Mouse (Mus musculus): ENCODE measurements around the gene Utrn. TPM values are rescaled to one million over a fixed set of nuclear protein-coding genes. Genes with fewer than 3 reads are reported as not detected.

Gene Utrn
- total RNA-seq, 2 experiments from 2014 or later = 77.6 to 80.3 TPM

- no peak for DNase-seq
- intact Hi-C loops (cut with DNase I) = loop anchor here (5.0 kb wide), 1 partner anchor 115 kb away; no protein-coding TSS in a partner anchor
Observed at GRCm38 (mm10) chr10:12807706-12808105, 61.5 kb downstream of the Utrn start.

GRCm38 (mm10) chr10:12805826-12806225, 63.3 kb downstream of the Utrn start:
- DNase-seq = no peak
- intact Hi-C loops (cut with DNase I) = loop anchor here (5.0 kb wide), 1 partner anchor 116 kb away; no protein-coding TSS in a partner anchor

- DNase-seq = no peak
- intact Hi-C loops (cut with DNase I) = no loop called here
Observed at GRCm38 (mm10) chr10:12803939-12804338, 65.2 kb downstream of the Utrn start.

- intact Hi-C loops (cut with DNase I) = loop anchor here (5.0 kb wide), 1 partner anchor 68 kb away; the partner anchor contains the start of gene Utrn
- no peak for DNase-seq
Observed at GRCm38 (mm10) chr10:12799416-12799815, 69.7 kb downstream of the Utrn start.

- intact Hi-C loops (cut with DNase I) = loop anchor here (5.0 kb wide), 1 partner anchor 69 kb away; the partner anchor contains the start of gene Utrn
- no peak for DNase-seq
Observed at GRCm38 (mm10) chr10:12798248-12798647, 70.9 kb downstream of the Utrn start.

DNA sequence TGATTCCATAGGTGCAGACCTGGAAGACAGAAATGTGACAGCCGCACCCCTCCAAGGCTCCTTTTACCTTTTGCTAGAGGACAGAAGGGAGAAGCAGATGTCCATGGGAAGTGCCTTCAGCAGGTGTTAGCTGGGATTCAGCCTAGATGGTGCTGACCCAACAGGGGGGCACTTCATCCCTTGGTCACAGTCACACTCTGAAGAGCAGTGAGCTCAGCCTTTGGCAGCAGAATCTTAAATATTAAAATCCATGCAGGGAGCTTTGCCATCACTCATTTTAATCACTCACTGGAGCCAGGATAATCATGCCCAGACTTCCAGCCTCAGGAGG, 72.7 kb downstream of the Utrn start:
- no peak for DNase-seq
- intact Hi-C loops (cut with DNase I) = loop anchor here (5.0 kb wide), 1 partner anchor 71 kb away; the partner anchor contains the start of gene Utrn

GRCm38 (mm10) chr10:12795796-12796509, 73.2 kb downstream of the Utrn start:
- intact Hi-C loops (cut with DNase I) = loop anchor here (5.0 kb wide), 1 partner anchor 71 kb away; the partner anchor contains the start of gene Utrn

GRCm38 (mm10) chr10:12792049-12792448, 77.1 kb downstream of the Utrn start:
- DNase-seq = no peak
- intact Hi-C loops (cut with DNase I) = no loop called here

More at GRCm38 (mm10) chr10:12795796-12796509, 73.2 kb downstream of the Utrn start:
- no peak for DNase-seq

DNA sequence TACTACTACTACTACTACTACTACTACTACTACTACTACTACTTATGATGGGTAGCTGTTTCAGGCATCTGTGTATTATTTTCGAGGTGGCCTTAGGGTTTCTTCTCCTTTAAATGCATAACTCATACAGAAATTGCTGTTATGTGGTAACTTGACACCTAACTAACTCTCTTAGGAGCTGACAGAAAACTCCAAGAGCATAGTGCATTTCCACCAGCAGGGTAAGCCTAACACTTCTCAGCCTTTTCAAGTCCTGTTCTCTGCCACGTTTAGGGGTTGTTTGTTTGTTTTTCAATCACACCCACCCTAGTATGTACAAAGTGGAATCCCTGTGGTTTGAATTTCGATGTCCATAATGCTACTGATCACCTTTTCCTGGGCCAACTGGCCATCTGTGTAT, 78.3 kb downstream of the Utrn start:
- intact Hi-C loops (cut with DNase I) = no loop called here

GRCm38 (mm10) chr10:12788529-12788928, 80.6 kb downstream of the Utrn start:
- no peak for DNase-seq
- intact Hi-C loops (cut with DNase I) = no loop called here

More for the DNA sequence above, 78.3 kb downstream of the Utrn start:
- DNase-seq = no peak

DNA sequence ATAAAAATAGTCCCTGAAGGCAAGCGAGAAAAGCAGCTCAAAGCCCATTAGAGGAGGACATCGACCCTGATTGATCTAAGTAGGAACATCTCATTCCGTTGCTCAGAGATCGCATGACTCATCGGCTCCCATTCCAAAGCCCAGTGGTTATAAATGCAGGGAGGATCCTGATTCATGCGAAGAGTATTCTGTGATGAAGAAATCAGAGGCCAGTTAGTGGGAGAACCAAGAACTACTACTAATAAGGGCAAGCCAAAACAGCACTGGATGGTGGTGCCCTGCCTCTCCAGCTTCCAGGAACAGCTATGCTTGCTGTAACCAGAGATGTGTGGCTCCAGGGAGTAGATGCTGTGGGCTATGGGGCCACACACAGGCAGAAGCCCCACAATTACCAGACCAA, 81.2 kb downstream of the Utrn start:
- intact Hi-C loops (cut with DNase I) = no loop called here
- DNase-seq = no peak

DNA sequence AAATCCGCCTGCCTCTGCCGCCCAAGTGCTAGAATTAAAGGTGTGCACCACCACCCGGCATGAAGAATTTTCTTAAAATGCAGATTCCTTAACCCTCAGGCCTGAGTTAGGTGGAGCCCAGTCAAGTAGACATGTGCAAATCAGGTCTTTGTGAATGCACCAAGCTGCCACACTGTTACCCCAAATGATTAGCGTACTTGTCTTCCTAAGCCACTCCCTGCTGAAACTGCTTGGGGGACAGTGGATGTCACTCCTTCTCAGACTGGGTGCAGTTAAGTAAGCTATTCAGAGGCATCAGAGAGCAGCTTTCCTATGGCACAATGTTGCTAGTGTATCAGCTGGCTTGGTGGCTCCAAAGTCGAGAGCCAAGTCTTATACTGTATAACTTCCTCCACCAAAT, 83.9 kb downstream of the Utrn start:
- intact Hi-C loops (cut with DNase I) = no loop called here
- DNase-seq = no peak

DNA sequence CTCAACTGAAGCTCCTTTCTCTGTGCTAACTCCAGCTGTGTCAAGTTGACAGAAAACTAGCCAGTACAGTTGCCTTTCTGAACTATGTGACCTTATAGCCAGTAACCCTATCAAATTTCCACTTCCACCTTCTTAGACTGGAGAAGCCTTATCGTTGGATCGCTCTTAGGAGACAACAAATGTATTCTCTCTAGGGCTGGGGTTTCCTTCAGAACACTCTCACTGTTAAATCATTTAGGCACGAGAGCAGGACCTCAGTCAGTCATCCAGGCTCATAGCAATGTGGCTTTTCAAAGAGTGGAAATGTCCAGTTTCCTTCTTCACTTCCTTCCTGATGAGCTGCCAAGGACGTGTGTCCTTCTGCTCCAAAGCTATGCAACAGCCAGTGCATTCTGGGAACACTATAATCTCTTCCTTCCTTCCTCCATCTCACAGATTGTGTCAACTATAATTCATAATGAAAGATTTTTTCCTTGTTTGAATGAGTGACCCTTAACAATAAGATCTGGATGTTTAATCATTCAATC, 87.7 kb downstream of the Utrn start:
- intact Hi-C loops (cut with DNase I) = no loop called here
- DNase-seq = no peak

DNA sequence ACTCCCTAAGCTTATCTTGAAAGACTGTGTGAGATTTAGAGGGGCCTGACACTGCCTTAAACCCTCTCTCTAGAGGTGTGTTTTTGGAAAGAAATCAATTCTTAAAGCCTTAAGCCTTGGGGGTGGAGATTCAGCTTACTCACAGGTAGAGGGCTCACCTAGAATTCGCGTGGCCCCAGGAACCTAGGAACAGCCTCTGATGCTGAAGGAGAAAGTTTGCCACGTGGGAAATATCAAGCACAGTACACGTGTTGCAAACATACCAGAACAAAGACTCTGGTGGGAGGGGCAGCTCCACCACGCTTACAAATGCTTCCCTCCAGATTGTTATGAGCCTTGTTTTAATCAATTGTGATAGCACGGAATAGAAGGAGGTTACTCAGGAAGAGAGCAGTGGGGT, 96.0 kb downstream of the Utrn start:
- intact Hi-C loops (cut with DNase I) = no loop called here
- no peak for DNase-seq

GRCm38 (mm10) chr10:12771511-12771910, 97.7 kb downstream of the Utrn start:
- DNase-seq = no peak
- intact Hi-C loops (cut with DNase I) = no loop called here

GRCm38 (mm10) chr10:12762668-12763067, 106.5 kb downstream of the Utrn start:
- intact Hi-C loops (cut with DNase I) = no loop called here
- no peak for DNase-seq

DNA sequence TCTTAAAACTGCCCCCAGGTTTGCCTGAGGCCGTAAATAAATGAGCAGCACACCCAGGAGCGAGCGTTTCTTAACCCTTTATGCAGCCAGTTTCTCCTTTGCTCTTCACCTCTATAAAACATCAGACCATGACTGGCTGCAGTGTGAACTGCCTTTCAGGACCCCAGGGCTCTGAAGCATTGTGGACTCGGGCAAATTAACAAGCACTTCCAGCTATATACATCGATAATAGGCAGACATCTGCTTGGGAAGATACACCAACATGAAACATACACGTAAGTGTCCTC, 110.5 kb downstream of the Utrn start:
- DNase-seq = no peak
- intact Hi-C loops (cut with DNase I) = no loop called here

- DNase-seq = peak; percentile 71 to 73
- intact Hi-C loops (cut with DNase I) = no loop called here
Observed at GRCm38 (mm10) chr10:12757943-12758701, 111.0 kb downstream of the Utrn start.

GRCm38 (mm10) chr10:12756692-12757091, 112.5 kb downstream of the Utrn start:
- intact Hi-C loops (cut with DNase I) = no loop called here
- DNase-seq = no peak

DNA sequence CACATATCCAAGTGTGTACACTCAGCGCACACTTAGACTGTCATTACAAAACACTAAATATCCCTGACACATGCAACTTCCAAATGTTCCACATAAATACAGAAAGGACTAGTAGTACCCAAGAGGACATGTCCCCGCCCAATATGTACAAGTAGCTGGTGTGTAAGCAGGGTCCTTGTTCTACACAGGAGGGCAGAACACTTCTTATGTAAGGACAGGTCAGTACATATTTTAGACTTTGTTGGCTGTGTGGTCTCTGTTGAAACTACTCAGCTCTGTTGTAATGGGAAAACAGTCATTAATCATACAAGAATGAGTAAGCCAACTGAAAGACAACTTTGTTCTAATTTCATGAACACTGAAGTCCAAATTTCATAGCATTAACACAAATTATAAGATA, 114.3 kb downstream of the Utrn start:
- DNase-seq = no peak
- intact Hi-C loops (cut with DNase I) = no loop called here

GRCm38 (mm10) chr10:12754166-12754565, 115.0 kb downstream of the Utrn start:
- no peak for DNase-seq

GRCm38 (mm10) chr10:12743717-12744116, 125.4 kb downstream of the Utrn start:
- no peak for DNase-seq
- intact Hi-C loops (cut with DNase I) = no loop called here

More at GRCm38 (mm10) chr10:12754166-12754565, 115.0 kb downstream of the Utrn start:
- intact Hi-C loops (cut with DNase I) = no loop called here

Data from heart, postnatal 10 days (tissue).